Mouse (Mus musculus) ES-Bruce4 (cell line): ENCODE data around the gene Enc1.

ENCODE experiments used
- CTCF ChIP-seq: IDR thresholded peaks from one replicate; pipeline ENCODE4 v1.8.1; 2011; ENCODE audit warnings: low read depth, low read length
- POLR2A ChIP-seq: IDR thresholded peaks from one replicate; pipeline ENCODE4 v1.8.1; 2011; ENCODE audit warnings: low read length; ENCODE audit not compliant: insufficient read depth

DNA sequence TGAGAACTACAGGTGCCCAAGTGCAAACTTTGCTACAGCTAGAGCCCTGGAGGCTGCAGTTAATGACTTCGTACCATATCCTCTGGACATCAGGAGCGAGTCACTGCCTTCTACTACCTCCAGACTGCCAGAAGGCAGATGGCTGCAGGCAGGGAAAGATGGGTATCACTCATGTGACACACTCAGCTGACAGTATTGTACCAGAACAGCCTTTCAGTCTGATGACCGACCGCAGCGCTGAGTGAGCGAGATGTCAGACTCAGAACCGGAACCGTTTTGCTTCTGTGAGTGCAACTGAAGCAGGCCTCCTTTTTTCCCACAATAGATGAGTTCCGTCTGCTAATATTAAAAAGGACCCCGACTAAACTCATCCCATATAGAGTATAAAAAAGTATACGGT, 48.3 kb upstream of the Enc1 start:
- no peak for TF ChIP-seq POLR2A
- TF ChIP-seq CTCF = no peak
